Mouse (Mus musculus): ENCODE data around the gene Tmed10.

DNA sequence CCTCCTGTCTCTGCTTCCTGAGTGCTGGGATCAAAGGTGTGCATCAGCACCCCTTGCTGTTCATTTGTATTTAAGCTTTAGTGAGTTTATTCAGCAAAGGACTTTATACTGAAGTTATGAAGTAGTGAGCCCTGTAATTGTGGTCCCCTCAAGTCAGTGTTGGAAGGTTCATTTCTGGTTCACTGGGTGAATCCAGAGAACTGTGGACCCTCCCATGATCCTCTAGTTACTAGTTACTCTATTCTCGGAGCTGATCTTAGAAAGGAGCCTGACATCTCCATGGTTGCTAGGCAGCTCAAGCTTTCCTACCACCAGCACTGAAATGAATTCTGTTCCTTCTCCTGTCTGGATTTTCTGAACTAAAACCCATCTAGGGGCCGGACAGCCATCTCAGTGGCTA lies 79.1 kb downstream of the Tmed10 start:
- TF ChIP-seq POLR2A (IDR thresholded peaks at IDR 0.05; ENCODE audit: borderline replicate concordance, extremely low read depth, low read depth, low read length) = no peak
- TF ChIP-seq CTCF (IDR thresholded peaks at IDR 0.05; ENCODE audit: insufficient read depth, low read length) = no peak

All from lung, adult 2 months (tissue).